Mouse (Mus musculus) liver, adult 2 months (tissue): ENCODE results near the gene Olfr516. TPM values are rescaled to one million over a fixed set of nuclear protein-coding genes. Genes with fewer than 3 reads are reported as not detected.
"Not testable (repeated sequence)": the region's sequence is repeated elsewhere in the genome, so short reads cannot be mapped to it uniquely, and the experiment has no call there.

Experiments
- DNase-seq: peaks from one replicate; pipeline ENCODE4 v3.0.0-alpha.2; 2011; ENCODE audit warnings: low read depth, low spot score; ENCODE audit errors: extremely low read depth
- H3K27ac ChIP-seq: fragments of 200-500 bp; replicated peaks from 2 replicates; pipeline ENCODE4 v1.5.1; 2012; ENCODE audit warnings: low read depth, mild to moderate bottlenecking, control low read depth, inconsistent platforms, low read length; ENCODE audit not compliant: insufficient read depth
- H3K27me3 ChIP-seq: fragments of 200-500 bp; 2 replicates; pipeline ENCODE4 v1.6.1; 2012; ENCODE audit warnings: mild to moderate bottlenecking, moderate library complexity, low read length, inconsistent platforms; ENCODE audit not compliant: control insufficient read depth, insufficient read depth
- H3K36me3 ChIP-seq: fragments of 200-500 bp; 2 replicates; pipeline ENCODE4 v1.6.1; 2012; ENCODE audit warnings: low read length, inconsistent platforms; ENCODE audit not compliant: control insufficient read depth, insufficient read depth
- H3K4me1 ChIP-seq: fragments of 200-500 bp; 2 replicates; pipeline ENCODE4 v1.6.1; 2011; ENCODE audit warnings: low read length; ENCODE audit not compliant: control insufficient read depth, insufficient read depth
- H3K4me3 ChIP-seq: fragments of 200-500 bp; 2 replicates; pipeline ENCODE4 v1.5.1; 2011; ENCODE audit warnings: low read depth, mild to moderate bottlenecking, control low read depth, low read length, moderate library complexity; ENCODE audit not compliant: insufficient read depth
- H3K79me2 ChIP-seq: fragments of 200-500 bp; 2 replicates; pipeline ENCODE4 v1.6.1; 2012; ENCODE audit warnings: inconsistent platforms, mild to moderate bottlenecking, low read length, moderate library complexity; ENCODE audit not compliant: control insufficient read depth, insufficient read depth
- H3K9ac ChIP-seq: fragments of 200-500 bp; 2 replicates; pipeline ENCODE4 v1.6.1; 2012; ENCODE audit warnings: low read depth, mild to moderate bottlenecking, control low read depth, inconsistent platforms, low read length
- CTCF ChIP-seq: fragments of 200-500 bp; IDR thresholded peaks from 2 replicates; pipeline ENCODE4 v1.5.1; 2011; ENCODE audit warnings: low read depth, low read length, control low read depth
- POLR2A ChIP-seq: fragments of 200-500 bp; IDR thresholded peaks from 2 replicates; pipeline ENCODE4 v1.6.1; 2011; ENCODE audit warnings: low read length, control low read depth; ENCODE audit not compliant: insufficient read depth; ENCODE audit errors: extremely low read depth
- WGBS: fragments of 180-500 bp; shearing (Covaris S2); methylation state at CpG from one replicate; pipeline ENCODE4 v1.1.7; 2018; 5-methylcytosine and 5-hydroxymethylcytosine counted together
- polyA plus RNA-seq: library from polyadenylated mRNA; depleted of rRNA; stranded (reverse); fragments of >200 nt; gene quantifications from 2 replicates; pipeline ENCODE4 v1.2.3, GENCODE M21; 2012; rRNA removed
- total RNA-seq: library from RNA; depleted of rRNA; stranded (reverse); fragments of >200 nt; gene quantifications from 2 replicates; pipeline ENCODE4 v1.2.3, GENCODE M21; 2014; rRNA removed

The Olfr516 gene
- not detected in 2 replicates for total RNA-seq
- not detected in 2 replicates for polyA plus RNA-seq

DNA sequence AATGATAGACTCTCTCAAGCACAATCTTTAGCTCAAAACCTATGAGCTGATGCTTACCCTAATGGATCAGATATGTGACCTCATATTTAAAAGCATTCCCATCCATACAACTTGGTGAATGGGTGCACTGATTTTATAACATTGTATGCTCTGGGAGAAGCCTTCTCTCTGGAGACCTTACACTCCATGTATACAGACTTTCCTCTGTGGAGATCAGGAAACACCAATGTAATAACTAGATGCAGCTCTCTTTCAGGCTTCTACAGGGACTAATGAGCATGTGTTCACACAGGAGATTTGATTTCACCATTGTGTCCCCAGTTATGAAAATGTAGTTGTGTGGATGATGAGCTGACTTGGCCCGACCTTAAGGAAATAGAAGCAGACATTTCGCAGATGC, at the start of gene Olfr516:
TSS of gene Olfr516 (minus strand) at position 101 of the 400 bp plus-strand sequence.
- WGBS = 82% methylated on average over 2 of the region's 2 CpGs
- TF ChIP-seq POLR2A (no peak), CTCF (no peak)
- Histone ChIP-seq H3K36me3 (no peaks in the 10 kb centered on the region), H3K79me2 (no peaks in the 10 kb centered on the region), H3K9ac (no peak within 1 kb of the TSS), H3K4me1 (no peaks in the 10 kb centered on the region), H3K27me3 (no peaks in the 10 kb centered on the region), H3K4me3 (no peak within 1 kb of the TSS), H3K27ac (no peak within 1 kb of the TSS)
- DNase-seq = no peak

DNA sequence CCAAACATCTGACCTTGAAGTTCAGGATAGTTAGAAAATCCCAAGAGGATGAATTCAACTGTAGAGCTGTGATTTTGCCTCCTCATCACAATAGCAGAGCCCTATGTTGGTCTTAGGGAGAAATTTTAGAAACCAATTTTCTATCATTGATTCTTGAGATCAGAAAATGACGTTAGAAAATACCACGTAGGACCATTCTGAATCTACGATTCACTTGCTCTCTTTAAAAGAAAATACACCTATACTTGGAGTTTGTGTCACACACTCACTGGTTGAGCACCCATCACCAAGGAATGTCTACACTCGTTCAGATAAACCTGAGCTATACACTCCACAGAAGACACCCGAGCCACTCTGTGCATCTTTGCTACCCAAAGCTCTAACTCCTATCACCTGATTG, 44.0 kb upstream of the Olfr516 start, which contains the start of gene Olfr519:
TSS of gene Olfr519 (minus strand) at position 101 of the 400 bp plus-strand sequence.
- no peak within 1 kb of the TSS for H3K27ac ChIP-seq
- no peak within 1 kb of the TSS for H3K4me3 ChIP-seq
- no peaks in the 10 kb centered on the region for H3K36me3 ChIP-seq
- no peaks in the 10 kb centered on the region for H3K4me1 ChIP-seq
- no peak for DNase-seq
- no peaks in the 10 kb centered on the region for H3K27me3 ChIP-seq
- 81% methylated on average over 5 of the region's 5 CpGs for WGBS
- no peak for TF ChIP-seq POLR2A
- no peak within 1 kb of the TSS for H3K9ac ChIP-seq
- no peaks in the 10 kb centered on the region for H3K79me2 ChIP-seq

DNA sequence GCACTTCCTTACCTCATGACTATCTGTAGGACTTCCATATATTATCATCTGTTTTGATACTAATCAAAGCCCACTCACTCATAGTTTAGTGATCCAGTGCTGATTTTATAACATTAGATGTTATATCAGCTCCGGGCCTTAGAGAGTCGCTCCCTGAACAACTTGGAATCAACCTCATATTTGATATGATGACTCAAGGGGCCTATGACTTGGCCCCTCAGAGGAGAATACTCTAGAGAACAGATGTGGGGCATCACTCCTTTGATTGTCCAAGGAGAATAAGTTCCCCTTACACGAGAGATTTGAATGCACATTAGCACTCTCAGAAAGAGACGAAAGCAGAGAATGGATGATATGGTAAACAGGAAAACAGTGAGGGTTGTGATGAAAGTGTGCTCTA, 34.6 kb upstream of the Olfr516 start, which contains the start of gene Olfr518:
TSS of gene Olfr518 (minus strand) at position 101 of the 400 bp plus-strand sequence.
- H3K27me3 ChIP-seq = no peaks in the 10 kb centered on the region
- 75% methylated on average over 4 of the region's 4 CpGs for WGBS
- DNase-seq = no peak
- no peaks in the 10 kb centered on the region for H3K79me2 ChIP-seq
- no peaks in the 10 kb centered on the region for H3K36me3 ChIP-seq
- H3K4me1 ChIP-seq = no peaks in the 10 kb centered on the region
- TF ChIP-seq POLR2A = no peak
- no peak for TF ChIP-seq CTCF
- no peak within 1 kb of the TSS for H3K4me3 ChIP-seq
- no peak within 1 kb of the TSS for H3K9ac ChIP-seq
- H3K27ac ChIP-seq = no peak within 1 kb of the TSS

DNA sequence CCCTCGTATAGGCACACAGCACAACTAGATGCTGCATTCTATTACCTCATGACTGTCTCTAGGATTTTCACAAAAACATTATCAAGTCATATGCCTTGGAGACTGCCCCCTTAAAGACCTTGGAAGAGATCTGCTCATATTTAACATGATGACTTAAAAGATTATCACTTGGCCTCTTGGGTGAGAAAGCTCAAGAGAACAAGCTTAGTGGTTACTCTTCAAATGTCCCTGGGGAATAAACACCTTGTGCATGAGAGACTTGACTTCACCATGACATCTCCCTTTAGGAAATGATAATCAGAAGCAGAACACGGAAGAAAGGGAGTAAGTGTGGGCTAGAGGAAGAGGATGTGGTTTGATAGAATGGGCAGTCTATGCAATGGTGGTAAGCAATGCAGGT, 21.9 kb upstream of the Olfr516 start, which contains the start of gene Olfr517:
TSS of gene Olfr517 (minus strand) at position 101 of the 400 bp plus-strand sequence.
- Histone ChIP-seq H3K27me3 (no peaks in the 10 kb centered on the region), H3K27ac (no peak within 1 kb of the TSS), H3K79me2 (no peaks in the 10 kb centered on the region), H3K9ac (no peak within 1 kb of the TSS), H3K36me3 (no peaks in the 10 kb centered on the region), H3K4me1 (no peaks in the 10 kb centered on the region), H3K4me3 (no peak within 1 kb of the TSS)
- WGBS = 48% methylated on average over 2 of the region's 2 CpGs
- DNase-seq = no peak
- TF ChIP-seq CTCF = no peak
- no peak for TF ChIP-seq POLR2A

DNA sequence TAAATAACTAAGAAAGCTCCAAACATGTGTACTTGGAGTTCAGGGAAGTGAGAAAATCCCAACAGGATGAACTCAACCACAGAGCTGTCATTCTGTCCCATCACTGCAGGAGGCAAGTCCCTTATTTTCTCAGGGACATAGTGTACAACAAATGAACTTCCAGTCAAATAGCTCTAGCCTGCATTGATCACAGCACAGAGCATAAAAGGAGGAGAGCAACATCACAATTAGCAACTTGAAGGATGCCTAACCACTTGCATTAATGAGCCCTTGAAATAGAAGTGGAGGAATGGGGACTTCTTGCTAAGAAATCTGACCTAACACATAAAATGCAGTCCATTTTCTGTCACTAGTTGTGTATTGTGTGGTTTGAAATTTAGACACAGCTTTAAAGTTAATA, 24.4 kb downstream of the Olfr516 start, which contains the start of gene Olfr514:
TSS of gene Olfr514 (minus strand) at position 101 of the 400 bp plus-strand sequence.
- no peaks in the 10 kb centered on the region for H3K4me1 ChIP-seq
- no peak within 1 kb of the TSS for H3K27ac ChIP-seq
- TF ChIP-seq POLR2A (no peak), CTCF (no peak)
- no peaks in the 10 kb centered on the region for H3K79me2 ChIP-seq
- no peak within 1 kb of the TSS for H3K9ac ChIP-seq
- no peaks in the 10 kb centered on the region for H3K27me3 ChIP-seq
- no peak within 1 kb of the TSS for H3K4me3 ChIP-seq
- DNase-seq = no peak
- no peaks in the 10 kb centered on the region for H3K36me3 ChIP-seq

DNA sequence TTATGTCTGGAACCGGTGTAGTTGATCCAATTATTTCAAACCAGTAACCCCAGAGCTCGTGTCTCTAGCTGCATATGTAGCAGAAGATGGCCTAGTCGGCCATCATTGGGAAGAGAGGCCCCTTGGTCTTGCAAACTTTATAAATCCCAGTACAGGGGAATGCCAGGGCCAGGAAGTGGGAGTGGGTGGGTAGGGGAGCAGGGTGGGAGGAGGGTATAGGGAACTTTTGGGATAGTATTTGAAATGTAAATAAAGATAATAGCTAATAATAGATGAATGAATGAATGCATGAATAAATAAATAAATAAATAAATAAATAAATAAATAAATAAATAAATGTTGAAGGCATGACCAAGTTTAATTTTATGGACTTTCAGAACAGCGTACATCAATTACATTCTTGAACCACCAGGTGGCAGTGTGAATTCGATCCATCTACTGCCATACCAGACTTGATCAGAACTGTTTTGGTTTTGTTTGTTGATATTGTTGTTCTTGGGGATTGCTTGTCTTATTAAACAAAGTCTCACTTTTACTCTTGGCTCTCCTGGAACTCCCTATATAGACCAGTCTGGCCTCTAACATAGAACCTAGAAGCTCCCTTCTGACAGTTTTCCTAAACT, 35.6 kb downstream of the Olfr516 start:
- DNase-seq = peak; percentile 55
- not testable (repeated sequence) for H3K9ac ChIP-seq, H3K4me3 ChIP-seq, H3K4me1 ChIP-seq, H3K36me3 ChIP-seq, H3K27ac ChIP-seq, H3K27me3 ChIP-seq, H3K79me2 ChIP-seq
- peak; percentile 45 for TF ChIP-seq CTCF
- WGBS = 40% methylated on average over 5 of the region's 5 CpGs
